Mouse (Mus musculus): ENCODE measurements around the gene Rubcn.

DNA sequence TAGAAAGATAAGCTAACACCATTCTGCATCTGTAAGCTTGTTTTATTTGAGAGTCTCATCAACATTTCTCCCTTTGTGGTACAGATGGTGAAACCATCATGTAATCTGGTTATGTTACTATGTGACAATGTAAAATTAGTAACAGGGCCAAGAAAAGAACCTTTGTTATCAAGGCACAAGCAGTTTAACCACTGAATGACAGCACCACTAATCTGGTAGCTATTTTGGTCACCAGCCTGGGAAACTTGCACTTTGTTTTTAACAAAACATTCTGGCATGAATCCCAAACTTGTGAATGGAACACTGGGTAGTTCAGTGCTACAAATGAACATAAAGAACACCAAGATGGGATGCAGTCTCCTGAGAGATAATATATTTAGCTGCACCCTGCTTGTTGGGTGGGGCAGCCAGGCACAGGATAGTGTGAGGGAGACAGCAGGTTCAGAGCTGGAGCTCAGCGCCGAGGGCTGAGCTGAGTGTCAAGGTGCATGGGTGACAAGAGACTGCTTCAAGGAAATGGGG, 23.5 kb downstream of the Rubcn start:
- TF ChIP-seq CTCF (IDR thresholded peaks at IDR 0.05; ENCODE audit: borderline replicate concordance, insufficient read depth, low read length) (no peak), POLR2A (IDR thresholded peaks at IDR 0.05; ENCODE audit: low read depth, low read length) (no peak)
